Mouse (Mus musculus): ENCODE measurements at regions not wholly inside any gene's neighbourhood (a gene's known extent, or its start where the extent isn't known, plus 50 kb on each side); places are given as distances from the start of the nearest gene placed in this dataset.

DNA sequence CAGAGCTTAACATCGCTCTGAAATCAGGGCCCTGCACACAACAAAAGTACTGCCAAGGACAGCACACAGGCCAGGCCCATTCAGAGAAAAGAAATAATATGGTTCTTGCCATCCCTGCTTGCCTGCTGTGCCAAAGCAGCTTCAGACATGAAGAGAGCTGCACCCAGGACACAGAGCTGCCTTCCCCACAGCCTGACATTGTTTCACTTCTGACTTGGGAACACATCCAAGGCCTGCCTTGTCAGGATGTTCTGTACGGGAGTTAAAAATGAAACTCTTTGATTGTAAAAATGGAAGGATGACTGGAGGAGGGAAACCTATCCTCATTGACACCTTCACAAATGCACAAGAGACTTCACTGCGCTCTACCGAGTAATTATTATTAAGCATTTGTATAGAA is 114.0 kb upstream of the Ube2e3 start:
- TF ChIP-seq NRF1 (IDR thresholded peaks at IDR 0.05; ENCODE audit: low read depth, low read length) (no peak), SMC3 (IDR thresholded peaks at IDR 0.05; ENCODE audit: low read depth, low read length) (no peak), CTCF (conservative IDR thresholded peaks at IDR 0.05 in 1 of 2, IDR thresholded peaks at IDR 0.05 in 1 of 2; ENCODE audit: low read depth in 2 of 2, low read length in 2 of 2) (no peak), MXI1 (IDR thresholded peaks at IDR 0.05; ENCODE audit: low read depth, low read length) (no peak), TBP (conservative IDR thresholded peaks at IDR 0.05; ENCODE audit: low read depth, low read length) (no peak), POLR2A (IDR thresholded peaks at IDR 0.05; ENCODE audit: low read depth, low read length) (no peak), EP300 (IDR thresholded peaks at IDR 0.05; ENCODE audit: low read length) (no peak), ZMIZ1 (IDR thresholded peaks at IDR 0.05; ENCODE audit: low read depth, low read length) (no peak), MAZ (IDR thresholded peaks at IDR 0.05; ENCODE audit: low read depth, low read length) (no peak), MAX (IDR thresholded peaks at IDR 0.05; ENCODE audit: low read length) (no peak)
